Mouse (Mus musculus): ENCODE measurements around the gene Alkbh2. TPM values are rescaled to one million over a fixed set of nuclear protein-coding genes. Genes with fewer than 3 reads are reported as not detected.

Gene Alkbh2
- polyA plus RNA-seq, 1 experiment from 2014 or later = 8.2 TPM

DNA sequence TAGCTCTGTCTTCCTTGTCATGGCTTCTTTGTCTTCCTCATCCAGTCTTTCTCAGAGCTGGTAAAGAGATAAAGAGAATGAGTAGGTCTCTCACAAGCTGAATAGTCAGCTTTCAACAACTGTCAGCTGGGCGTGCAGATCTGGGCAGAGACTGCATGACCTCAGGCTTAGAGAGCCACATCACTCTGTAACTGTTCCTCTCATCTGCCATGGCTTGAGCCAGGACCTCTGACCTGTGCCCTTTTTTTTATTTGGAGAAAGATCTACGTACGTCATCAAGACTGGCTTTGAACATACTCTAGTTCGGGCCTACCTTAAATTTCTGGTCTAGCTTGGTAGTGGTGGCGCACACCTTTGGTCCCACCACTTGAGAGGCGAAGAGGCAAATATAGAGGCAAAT lies 4.8 kb upstream of the Alkbh2 start:
- Histone ChIP-seq H3K4me1 (ENCODE audit: control insufficient read depth, insufficient read depth, low read length) (peaks cover 10% of the 10 kb centered on the region), H3K27me3 (ENCODE audit: control insufficient read depth, insufficient read depth, low read length) (no peaks in the 10 kb centered on the region), H3K36me3 (ENCODE audit: control insufficient read depth, insufficient read depth, low read length) (no peaks in the 10 kb centered on the region), H3K4me3 (ENCODE audit: low read depth, low read length) (no peak overlapping the region), H3K4me2 (ENCODE audit: low read depth, low read length) (no peak overlapping the region), H3K27ac (ENCODE audit: low read depth, low read length) (no peak overlapping the region), H3K9me3 (ENCODE audit: control insufficient read depth, low read length) (no peaks in the 10 kb centered on the region), H3K9ac (replicated peaks; ENCODE audit: low read depth, low read length) (no peak overlapping the region)
- no peak for ATAC-seq (ENCODE audit: low read depth)
- WGBS = 88% methylated on average over 6 of the region's 6 CpGs

DNA sequence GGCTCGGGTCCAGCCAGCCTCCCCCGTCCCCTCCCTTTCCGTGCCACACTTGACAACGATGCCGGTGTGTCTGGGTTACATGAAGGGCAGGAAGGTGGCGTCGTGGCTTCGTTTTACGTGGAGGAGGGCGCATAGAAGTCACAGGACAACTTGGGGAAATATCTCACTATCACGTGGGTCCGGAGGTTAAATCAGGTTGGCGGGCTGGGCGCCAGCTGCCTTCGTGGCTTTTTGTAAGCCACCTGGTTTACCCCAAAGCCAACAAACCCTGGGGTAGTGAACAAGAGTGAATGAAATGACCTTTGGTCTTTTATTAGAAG lies 3.5 kb upstream of the Alkbh2 start:
- Histone ChIP-seq H3K9me3 (ENCODE audit: control insufficient read depth, low read length) (no peaks in the 10 kb centered on the region), H3K4me2 (ENCODE audit: low read depth, low read length) (peak overlapping the region; percentile 97), H3K36me3 (ENCODE audit: control insufficient read depth, insufficient read depth, low read length) (no peaks in the 10 kb centered on the region), H3K4me3 (ENCODE audit: low read depth, low read length) (peak overlapping the region; percentile 73), H3K4me1 (ENCODE audit: control insufficient read depth, insufficient read depth, low read length) (peaks cover 6% of the 10 kb centered on the region; the same call in 1 of the 2 replicates), H3K27ac (ENCODE audit: low read depth, low read length) (no peak overlapping the region), H3K9ac (replicated peaks; ENCODE audit: low read depth, low read length) (peak overlapping the region; percentile 41; the same call in 1 of the 2 replicates), H3K27me3 (ENCODE audit: control insufficient read depth, insufficient read depth, low read length) (no peaks in the 10 kb centered on the region)
- under 1% methylated on average over 15 of the region's 15 CpGs for WGBS
- ATAC-seq (ENCODE audit: low read depth) = no peak

DNA sequence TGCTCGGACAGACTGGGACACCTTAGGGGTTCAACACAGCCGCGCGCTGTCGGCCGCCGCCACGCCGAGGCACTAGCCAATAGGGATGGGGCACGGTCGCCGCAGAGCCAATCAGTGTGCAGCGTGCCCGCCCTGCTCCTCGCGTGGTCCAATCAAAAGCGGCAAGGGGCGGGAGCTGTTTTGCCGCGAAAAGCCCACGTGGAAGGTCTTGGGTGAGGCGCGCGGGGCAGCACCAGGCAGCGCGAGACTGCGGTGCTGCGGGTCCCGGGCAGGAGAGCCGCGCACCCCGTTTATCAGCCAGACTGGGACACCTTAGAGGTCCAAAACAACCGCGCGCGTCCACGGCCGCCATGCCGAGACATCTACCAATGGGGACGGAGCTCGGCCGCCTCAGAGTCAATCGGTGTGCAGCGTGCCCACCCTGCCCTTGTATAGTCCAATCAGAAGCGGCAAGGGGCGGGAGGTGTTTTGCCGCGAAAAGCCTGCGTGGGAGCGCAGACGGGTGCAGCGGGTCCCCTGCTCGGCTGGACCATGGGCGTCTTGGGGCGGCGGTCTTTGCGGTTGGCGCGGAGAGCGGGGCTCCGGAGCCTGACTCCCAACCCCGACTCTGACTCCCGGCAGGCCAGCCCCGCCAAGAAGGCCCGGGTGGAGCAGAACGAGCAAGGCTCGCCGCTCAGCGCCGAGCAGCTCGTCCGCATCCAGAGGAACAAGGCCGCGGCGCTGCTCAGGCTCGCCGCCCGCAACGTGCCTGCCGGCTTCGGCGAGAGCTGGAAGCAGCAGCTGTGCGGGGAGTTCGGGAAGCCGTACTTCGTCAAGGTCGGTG lies 2.9 kb upstream of the Alkbh2 start:
- 0 out of 2 replicates have a peak overlapping the region, but pooled peaks have one; percentile 16 for H3K27ac ChIP-seq (ENCODE audit: low read depth, low read length)
- peak overlapping the region; percentile 73 for H3K4me3 ChIP-seq (ENCODE audit: low read depth, low read length)
- H3K9me3 ChIP-seq (ENCODE audit: control insufficient read depth, low read length) = no peaks in the 10 kb centered on the region
- peak; percentile 98 for ATAC-seq (ENCODE audit: low read depth)
- H3K4me2 ChIP-seq (ENCODE audit: low read depth, low read length) = peak overlapping the region; percentile 97
- H3K4me1 ChIP-seq (ENCODE audit: control insufficient read depth, insufficient read depth, low read length) = peaks cover 6% of the 10 kb centered on the region; the same call in 1 of the 2 replicates
- H3K9ac ChIP-seq (replicated peaks; ENCODE audit: low read depth, low read length) = peak overlapping the region; percentile 48; the same call in 1 of the 2 replicates
- 0% methylated on average over 85 of the region's 87 CpGs for WGBS
- no peaks in the 10 kb centered on the region for H3K27me3 ChIP-seq (ENCODE audit: control insufficient read depth, insufficient read depth, low read length)
- no peaks in the 10 kb centered on the region for H3K36me3 ChIP-seq (ENCODE audit: control insufficient read depth, insufficient read depth, low read length)

DNA sequence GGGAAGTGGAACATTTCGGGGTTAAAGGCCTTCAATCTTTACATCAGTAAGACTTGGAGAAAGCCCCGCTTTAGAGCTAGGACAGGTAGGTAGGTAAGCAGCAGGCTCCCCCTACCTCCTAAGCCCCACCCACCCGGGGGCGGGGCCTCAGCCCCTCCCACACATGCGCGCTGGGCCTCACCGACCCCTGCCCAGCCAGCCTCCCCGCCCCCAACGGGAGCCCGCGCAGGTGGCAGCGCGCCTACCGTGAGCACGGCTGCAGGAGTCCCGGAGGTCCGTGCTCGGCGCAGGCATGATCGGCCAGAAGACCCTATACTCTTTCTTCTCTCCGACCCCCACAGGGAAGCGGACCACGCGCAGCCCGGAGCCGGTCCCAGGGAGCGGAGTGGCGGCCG lies 2.2 kb upstream of the Alkbh2 start, which contains the start of gene Ung:
Gene Ung, plus strand, starts transcription at position 176 of the 395 bp plus-strand sequence.
- Histone ChIP-seq H3K27ac (ENCODE audit: low read depth, low read length) (0 out of 2 replicates have a peak within 1 kb of the TSS, but pooled peaks have one; percentile 16), H3K4me3 (ENCODE audit: low read depth, low read length) (peak within 1 kb of the TSS; percentile 73), H3K36me3 (ENCODE audit: control insufficient read depth, insufficient read depth, low read length) (no peaks in the 10 kb centered on the region), H3K9ac (replicated peaks; ENCODE audit: low read depth, low read length) (peak within 1 kb of the TSS; percentile 48; the same call in 1 of the 2 replicates), H3K27me3 (ENCODE audit: control insufficient read depth, insufficient read depth, low read length) (no peaks in the 10 kb centered on the region), H3K4me2 (ENCODE audit: low read depth, low read length) (peak within 1 kb of the TSS; percentile 97), H3K9me3 (ENCODE audit: control insufficient read depth, low read length) (no peaks in the 10 kb centered on the region), H3K4me1 (ENCODE audit: control insufficient read depth, insufficient read depth, low read length) (peaks cover 6% of the 10 kb centered on the region; the same call in 1 of the 2 replicates)
- WGBS = under 1% methylated on average over 27 of the region's 29 CpGs
- peak; percentile 59 for ATAC-seq (ENCODE audit: low read depth)

DNA sequence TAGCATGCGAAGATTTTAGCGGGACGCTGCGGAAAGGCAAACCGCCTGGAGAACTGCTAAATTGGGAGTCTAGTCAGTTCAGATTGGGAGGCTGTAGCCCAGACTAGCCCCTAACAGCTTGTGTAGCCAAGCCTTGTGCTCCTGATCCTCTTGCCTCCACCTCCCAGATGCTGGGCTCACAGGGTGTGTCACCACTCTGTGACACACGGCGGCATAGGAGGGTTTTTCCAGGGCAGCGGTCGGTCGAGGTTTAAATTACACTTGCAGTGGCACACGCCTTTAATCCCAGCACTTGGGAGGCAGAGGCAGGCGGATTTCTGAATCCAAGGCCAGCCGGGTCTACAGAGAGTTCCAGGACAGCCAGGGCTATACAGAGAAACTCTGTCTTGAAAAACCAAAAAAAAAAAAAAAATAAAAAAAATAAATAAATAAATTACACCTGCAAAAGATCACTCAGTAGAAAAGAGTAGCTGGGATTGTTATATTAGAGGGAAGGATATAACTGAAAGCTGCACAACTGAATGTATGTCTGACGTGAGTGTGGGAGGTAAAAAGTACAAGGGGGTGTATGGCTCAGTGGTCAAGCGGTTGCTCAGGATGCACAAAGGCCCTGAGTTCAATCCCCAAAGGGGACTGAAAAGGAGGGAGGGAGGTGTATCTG lies 1.7 kb upstream of the Alkbh2 start:
- Histone ChIP-seq H3K4me1 (ENCODE audit: control insufficient read depth, insufficient read depth, low read length) (peaks cover 6% of the 10 kb centered on the region; the same call in 1 of the 2 replicates), H3K27ac (ENCODE audit: low read depth, low read length) (no peak overlapping the region), H3K9me3 (ENCODE audit: control insufficient read depth, low read length) (no peaks in the 10 kb centered on the region), H3K4me3 (ENCODE audit: low read depth, low read length) (peak overlapping the region; percentile 73; the same call in 1 of the 2 replicates), H3K27me3 (ENCODE audit: control insufficient read depth, insufficient read depth, low read length) (no peaks in the 10 kb centered on the region), H3K9ac (replicated peaks; ENCODE audit: low read depth, low read length) (no peak overlapping the region), H3K36me3 (ENCODE audit: control insufficient read depth, insufficient read depth, low read length) (no peaks in the 10 kb centered on the region), H3K4me2 (ENCODE audit: low read depth, low read length) (peak overlapping the region; percentile 97; the same call in 1 of the 2 replicates)
- no peak for ATAC-seq (ENCODE audit: low read depth)
- WGBS = 83% methylated on average over 15 of the region's 15 CpGs

DNA sequence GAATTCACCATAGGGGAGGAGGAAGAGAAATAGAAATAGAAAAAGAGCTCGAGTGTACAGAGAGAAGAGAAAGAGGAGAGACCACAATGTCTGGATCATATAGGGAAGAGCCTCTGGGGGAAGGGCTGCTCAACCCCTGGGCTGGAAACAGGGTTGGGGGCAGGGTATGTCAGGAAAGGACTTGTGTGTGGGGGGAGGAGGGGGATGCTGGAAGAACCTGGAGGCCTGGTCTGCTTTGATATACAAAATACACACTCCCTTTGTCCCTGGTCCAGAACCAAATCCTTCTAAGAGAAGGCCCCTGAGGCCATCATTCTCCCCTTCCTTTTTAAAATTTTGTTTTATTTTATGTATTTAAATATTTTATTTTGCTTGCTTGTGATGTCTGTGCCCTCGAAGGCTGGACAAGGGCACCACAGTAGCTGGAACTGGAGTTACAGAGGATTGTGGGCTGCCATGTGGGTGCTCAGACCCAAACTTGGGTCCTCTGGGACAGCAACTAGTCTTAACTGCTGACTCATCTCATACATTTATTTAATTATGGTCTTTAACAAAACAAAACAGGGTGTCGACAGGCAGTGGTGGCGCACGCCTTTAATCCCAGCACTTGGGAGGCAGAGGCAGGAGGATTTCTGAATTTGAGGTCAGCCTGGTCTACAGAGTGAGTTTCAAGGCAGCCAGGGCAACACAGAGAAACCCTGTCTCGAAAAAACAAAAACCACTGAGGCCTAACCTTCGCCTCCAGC lies 1.3 kb downstream of the Alkbh2 start:
- H3K27ac ChIP-seq (ENCODE audit: low read depth, low read length) = no peak overlapping the region
- no peaks in the 10 kb centered on the region for H3K9me3 ChIP-seq (ENCODE audit: control insufficient read depth, low read length)
- no peak overlapping the region for H3K9ac ChIP-seq (replicated peaks; ENCODE audit: low read depth, low read length)
- no peak for ATAC-seq (ENCODE audit: low read depth)
- peak overlapping the region; percentile 95 for H3K4me2 ChIP-seq (ENCODE audit: low read depth, low read length)
- H3K27me3 ChIP-seq (ENCODE audit: control insufficient read depth, insufficient read depth, low read length) = no peaks in the 10 kb centered on the region
- WGBS = 89% methylated on average over 7 of the region's 7 CpGs
- peak overlapping the region; percentile 63 for H3K4me3 ChIP-seq (ENCODE audit: low read depth, low read length)
- H3K4me1 ChIP-seq (ENCODE audit: control insufficient read depth, insufficient read depth, low read length) = peaks cover 4% of the 10 kb centered on the region; the same call in 1 of the 2 replicates
- H3K36me3 ChIP-seq (ENCODE audit: control insufficient read depth, insufficient read depth, low read length) = peaks cover 20% of the 10 kb centered on the region

DNA sequence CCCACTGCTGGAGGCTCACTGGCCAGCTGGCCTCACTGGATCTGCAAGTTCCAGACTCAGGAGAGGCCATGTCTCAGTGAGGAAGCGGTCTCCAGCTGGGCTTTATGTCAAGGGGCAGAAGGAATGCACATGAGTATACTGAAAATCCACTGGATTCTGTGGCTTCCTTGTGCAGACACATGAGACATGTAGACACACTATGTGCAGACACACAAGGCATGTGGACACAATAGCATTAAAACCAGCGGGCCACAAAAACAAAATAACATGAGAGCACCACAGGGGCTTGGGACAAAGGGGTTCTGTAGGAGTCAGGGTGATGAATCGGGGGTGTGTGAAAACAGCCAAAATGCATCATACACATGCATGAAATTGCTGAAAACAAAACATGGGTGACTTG lies 2.0 kb downstream of the Alkbh2 start:
- no peak for ATAC-seq (ENCODE audit: low read depth)
- Histone ChIP-seq H3K9me3 (ENCODE audit: control insufficient read depth, low read length) (no peaks in the 10 kb centered on the region), H3K27me3 (ENCODE audit: control insufficient read depth, insufficient read depth, low read length) (no peaks in the 10 kb centered on the region), H3K9ac (replicated peaks; ENCODE audit: low read depth, low read length) (no peak overlapping the region), H3K4me2 (ENCODE audit: low read depth, low read length) (no peak overlapping the region), H3K4me3 (ENCODE audit: low read depth, low read length) (no peak overlapping the region), H3K4me1 (ENCODE audit: control insufficient read depth, insufficient read depth, low read length) (no peaks in the 10 kb centered on the region), H3K36me3 (ENCODE audit: control insufficient read depth, insufficient read depth, low read length) (peaks cover 27% of the 10 kb centered on the region), H3K27ac (ENCODE audit: low read depth, low read length) (no peak overlapping the region)
- WGBS = 97% methylated on average over 3 of the region's 3 CpGs

DNA sequence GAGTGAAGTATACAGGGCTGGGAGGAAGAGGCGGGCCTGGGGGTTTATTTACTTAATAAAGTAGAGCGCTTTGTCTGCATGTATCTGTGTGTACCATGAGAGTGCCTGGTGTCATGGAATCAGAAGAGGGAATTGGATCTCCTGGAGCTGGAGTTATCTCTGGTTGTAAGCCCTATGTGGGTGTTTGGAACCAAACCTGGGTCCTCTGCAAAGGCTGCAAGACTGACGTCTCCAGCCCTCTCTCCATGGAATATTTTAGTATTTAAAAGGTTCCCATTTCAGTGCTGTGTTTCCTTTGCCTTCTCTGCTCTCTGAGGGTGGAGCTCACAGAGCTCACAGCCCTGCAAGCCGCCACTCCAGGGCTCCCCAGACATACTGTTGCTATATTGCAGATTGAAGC lies 8.2 kb downstream of the Alkbh2 start:
- Histone ChIP-seq H3K4me1 (ENCODE audit: control insufficient read depth, insufficient read depth, low read length) (no peaks in the 10 kb centered on the region), H3K9ac (replicated peaks; ENCODE audit: low read depth, low read length) (no peak overlapping the region), H3K4me3 (ENCODE audit: low read depth, low read length) (no peak overlapping the region), H3K4me2 (ENCODE audit: low read depth, low read length) (no peak overlapping the region), H3K9me3 (ENCODE audit: control insufficient read depth, low read length) (no peaks in the 10 kb centered on the region), H3K27me3 (ENCODE audit: control insufficient read depth, insufficient read depth, low read length) (no peaks in the 10 kb centered on the region), H3K27ac (ENCODE audit: low read depth, low read length) (no peak overlapping the region), H3K36me3 (ENCODE audit: control insufficient read depth, insufficient read depth, low read length) (peaks cover 46% of the 10 kb centered on the region)
- ATAC-seq (ENCODE audit: low read depth) = no peak
- 85% methylated on average over 4 of the region's 4 CpGs for WGBS

All from neural tube, embryonic 14.5 days (tissue).